Mouse (Mus musculus) ES-Bruce4 (cell line): Measurements from ENCODE around the gene Pex26. TPM values are rescaled to one million over a fixed set of nuclear protein-coding genes. Genes with fewer than 3 reads are reported as not detected.

Experiments used
- H3K27ac ChIP-seq: 2 replicates; pipeline ENCODE4 v1.5.1; 2012; ENCODE audit warnings: low read length, inconsistent platforms; ENCODE audit not compliant: insufficient read depth
- H3K27me3 ChIP-seq: 2 replicates; pipeline ENCODE4 v1.6.1; 2012; ENCODE audit warnings: mild to moderate bottlenecking, low read length, inconsistent platforms; ENCODE audit not compliant: control insufficient read depth, poor library complexity, insufficient read depth, severe bottlenecking
- H3K36me3 ChIP-seq: 2 replicates; pipeline ENCODE4 v1.6.1; 2012; ENCODE audit warnings: inconsistent platforms, mild to moderate bottlenecking, low read length, moderate library complexity; ENCODE audit not compliant: control insufficient read depth, poor library complexity, insufficient read depth, severe bottlenecking
- H3K4me1 ChIP-seq: one replicate; pipeline ENCODE4 v1.8.1; 2011; ENCODE audit warnings: low read length; ENCODE audit not compliant: control insufficient read depth, insufficient read depth
- H3K4me3 ChIP-seq: 2 replicates; pipeline ENCODE4 v1.5.1; 2011; ENCODE audit warnings: low read depth, mild to moderate bottlenecking, low read length
- H3K9ac ChIP-seq: 2 replicates; pipeline ENCODE4 v1.6.1; 2012; ENCODE audit warnings: low read depth, mild to moderate bottlenecking, inconsistent platforms; ENCODE audit not compliant: poor library complexity, severe bottlenecking
- H3K9me3 ChIP-seq: replicated peaks from 2 replicates; pipeline ENCODE4 v1.6.1; 2012; ENCODE audit warnings: mild to moderate bottlenecking, low read length, inconsistent platforms; ENCODE audit not compliant: control insufficient read depth, poor library complexity, insufficient read depth, severe bottlenecking
- CTCF ChIP-seq: IDR thresholded peaks from one replicate; pipeline ENCODE4 v1.8.1; 2011; ENCODE audit warnings: low read depth, low read length
- EP300 ChIP-seq: IDR thresholded peaks from 2 replicates; pipeline ENCODE4 v1.6.1; 2011; ENCODE audit warnings: low read depth, low read length; ENCODE audit not compliant: insufficient read depth
- POLR2A ChIP-seq: IDR thresholded peaks from one replicate; pipeline ENCODE4 v1.8.1; 2011; ENCODE audit warnings: low read length; ENCODE audit not compliant: insufficient read depth
- polyA plus RNA-seq: library from polyadenylated mRNA; stranded (reverse); fragments of >200 nt; gene quantifications from 2 replicates; pipeline ENCODE4 v1.2.4, GENCODE M21; 2011; ENCODE audit warnings: low read depth; ENCODE audit not compliant: missing spikeins, insufficient read depth, insufficient read length

The Pex26 gene
- polyA plus RNA-seq, 1 experiment = 10.7 TPM

DNA sequence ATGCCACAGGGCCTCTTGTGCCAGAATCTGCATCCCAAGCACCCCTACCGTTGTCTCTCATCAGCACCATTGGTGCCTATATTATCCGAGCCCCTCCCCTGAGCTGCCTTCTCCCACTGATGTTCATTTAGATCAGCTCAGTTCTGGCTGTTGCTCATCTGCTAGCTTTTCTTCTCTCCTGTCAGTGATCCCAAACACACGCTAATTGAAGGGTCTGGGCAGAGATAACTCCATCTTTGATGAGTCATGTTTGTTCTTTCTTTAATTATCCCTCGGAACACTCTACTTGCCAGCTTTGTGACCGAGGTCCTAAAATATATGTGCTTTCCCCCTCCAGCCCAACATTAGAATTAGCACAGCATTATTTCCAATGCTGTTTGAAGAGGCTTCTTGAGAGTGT is 31.9 kb downstream of the Pex26 start:
- peaks cover 4% of the 10 kb centered on the region for H3K4me1 ChIP-seq
- no peak for TF ChIP-seq POLR2A
- TF ChIP-seq EP300 = no peak
- no peak for TF ChIP-seq CTCF
- H3K4me3 ChIP-seq = no peak overlapping the region
- no peak overlapping the region for H3K27ac ChIP-seq
- no peaks in the 10 kb centered on the region for H3K27me3 ChIP-seq
- H3K36me3 ChIP-seq = no peaks in the 10 kb centered on the region
- H3K9ac ChIP-seq = no peak overlapping the region
- no peaks in the 10 kb centered on the region for H3K9me3 ChIP-seq

DNA sequence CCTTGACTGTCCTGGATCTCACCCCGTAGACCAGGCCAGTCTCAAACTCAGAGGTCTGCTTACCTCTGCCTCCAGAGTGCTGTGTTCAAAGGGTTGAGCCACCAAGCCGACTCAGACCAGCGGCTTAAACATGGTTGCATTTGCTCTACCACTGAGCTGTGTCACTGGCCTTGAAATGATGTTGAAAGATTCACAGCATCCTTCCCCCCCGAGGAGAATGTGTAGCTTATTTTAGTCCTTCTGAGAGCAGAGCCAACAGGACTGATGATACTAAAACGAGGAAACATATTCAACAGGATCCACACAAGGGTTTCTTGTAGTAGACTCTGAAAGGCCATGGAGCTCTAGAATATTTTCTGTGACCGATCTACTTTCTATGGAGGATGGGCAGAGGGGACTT is 32.4 kb downstream of the Pex26 start:
- no peaks in the 10 kb centered on the region for H3K9me3 ChIP-seq
- peaks cover 4% of the 10 kb centered on the region for H3K4me1 ChIP-seq
- no peak overlapping the region for H3K9ac ChIP-seq
- TF ChIP-seq EP300 (no peak), POLR2A (no peak), CTCF (no peak)
- H3K36me3 ChIP-seq = no peaks in the 10 kb centered on the region
- no peak overlapping the region for H3K27ac ChIP-seq
- no peaks in the 10 kb centered on the region for H3K27me3 ChIP-seq
- no peak overlapping the region for H3K4me3 ChIP-seq

- no peak overlapping the region for H3K9ac ChIP-seq
- H3K4me1 ChIP-seq = peaks cover 2% of the 10 kb centered on the region
- TF ChIP-seq POLR2A (no peak), CTCF (no peak), EP300 (no peak)
- H3K4me3 ChIP-seq = no peak overlapping the region
- no peaks in the 10 kb centered on the region for H3K27me3 ChIP-seq
- H3K36me3 ChIP-seq = no peaks in the 10 kb centered on the region
- H3K27ac ChIP-seq = no peak overlapping the region
- H3K9me3 ChIP-seq = no peaks in the 10 kb centered on the region
These were observed 33.3 kb downstream of the Pex26 start for GRCm38 (mm10) chr6:121216589-121217255.

DNA sequence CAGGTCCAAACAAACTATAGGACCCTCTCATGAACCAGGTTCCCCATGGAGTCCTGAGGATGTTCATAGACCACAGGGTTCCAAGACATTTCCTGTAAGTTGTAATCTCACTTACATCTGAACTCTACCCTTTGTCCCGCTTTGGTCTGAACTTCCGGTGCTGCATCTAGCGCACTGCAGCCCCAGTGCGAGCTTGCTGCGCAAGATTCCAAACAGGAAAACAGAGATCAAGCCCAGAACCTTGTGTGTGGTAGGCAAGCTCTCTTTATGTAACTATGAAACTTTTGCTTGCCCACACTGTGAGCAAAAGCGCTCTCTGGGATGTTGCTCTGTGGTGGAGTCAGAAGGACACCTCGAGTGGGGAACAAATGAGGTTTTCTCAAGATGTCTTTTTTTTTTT is 34.5 kb downstream of the Pex26 start:
- no peak overlapping the region for H3K9ac ChIP-seq
- no peak for TF ChIP-seq EP300
- no peak for TF ChIP-seq POLR2A
- TF ChIP-seq CTCF = no peak
- no peak overlapping the region for H3K27ac ChIP-seq
- no peaks in the 10 kb centered on the region for H3K27me3 ChIP-seq
- H3K9me3 ChIP-seq = no peaks in the 10 kb centered on the region
- H3K36me3 ChIP-seq = no peaks in the 10 kb centered on the region
- no peak overlapping the region for H3K4me3 ChIP-seq
- H3K4me1 ChIP-seq = no peaks in the 10 kb centered on the region

- TF ChIP-seq EP300 = no peak
- no peak for TF ChIP-seq POLR2A
- TF ChIP-seq CTCF = no peak
These were observed 35.9 kb downstream of the Pex26 start for GRCm38 (mm10) chr6:121219406-121219805.

GRCm38 (mm10) chr6:121220181-121220580 is 36.7 kb downstream of the Pex26 start:
- Histone ChIP-seq H3K4me3 (no peak overlapping the region), H3K27me3 (no peaks in the 10 kb centered on the region), H3K4me1 (no peaks in the 10 kb centered on the region), H3K27ac (no peak overlapping the region), H3K36me3 (no peaks in the 10 kb centered on the region), H3K9me3 (no peaks in the 10 kb centered on the region), H3K9ac (no peak overlapping the region)
- TF ChIP-seq POLR2A = no peak
- no peak for TF ChIP-seq EP300
- TF ChIP-seq CTCF = no peak

More at GRCm38 (mm10) chr6:121219406-121219805, 35.9 kb downstream of the Pex26 start:
- Histone ChIP-seq H3K9ac (no peak overlapping the region), H3K27ac (no peak overlapping the region), H3K27me3 (no peaks in the 10 kb centered on the region), H3K9me3 (no peaks in the 10 kb centered on the region), H3K4me3 (no peak overlapping the region), H3K4me1 (no peaks in the 10 kb centered on the region), H3K36me3 (no peaks in the 10 kb centered on the region)
